Mouse (Mus musculus) midbrain, postnatal 0 days (tissue): Measurements from ENCODE around the gene Rpl41. TPM values are rescaled to one million over a fixed set of nuclear protein-coding genes. Genes with fewer than 3 reads are reported as not detected.
A peak's percentile ranks its signal among the peaks of the same experiment; 100 is the strongest.

ENCODE experiments used
- ATAC-seq: fragments of 200-750 bp; cut with Nextera tagmentation; 2 replicates; pipeline ENCODE4 v1.8.0; 2017; ENCODE audit warnings: moderate number of reproducible peaks, mild to moderate bottlenecking, moderate TSS enrichment, moderate library complexity; ENCODE audit not compliant: low FRiP score
- DNase-seq: peaks from one replicate; pipeline ENCODE4 v3.0.0-alpha.2; 2015; ENCODE audit warnings: low spot score
- H3K27ac ChIP-seq: fragments of 300-500 bp; sonication (generic); 2 replicates; pipeline ENCODE4 v1.5.1; 2014; ENCODE audit warnings: low read depth, mild to moderate bottlenecking, low read length, mixed read lengths
- H3K27me3 ChIP-seq: fragments of 300-500 bp; sonication (generic); 2 replicates; pipeline ENCODE4 v1.6.1; 2014; ENCODE audit warnings: low read length, control low read depth, mixed read lengths; ENCODE audit not compliant: insufficient read depth
- H3K36me3 ChIP-seq: fragments of 300-500 bp; sonication (generic); 2 replicates; pipeline ENCODE4 v1.6.1; 2014; ENCODE audit warnings: low read length, control low read depth, mixed read lengths; ENCODE audit not compliant: insufficient read depth
- H3K4me1 ChIP-seq: fragments of 300-500 bp; sonication (generic); 2 replicates; pipeline ENCODE4 v1.6.1; 2014; ENCODE audit warnings: mild to moderate bottlenecking, control low read depth, antibody characterized with exemption, low read length, mixed read lengths; ENCODE audit not compliant: insufficient read depth
- H3K4me2 ChIP-seq: fragments of 300-500 bp; sonication (generic); 2 replicates; pipeline ENCODE4 v1.6.1; 2014; ENCODE audit warnings: low read depth, mild to moderate bottlenecking, low read length, mixed read lengths; ENCODE audit not compliant: poor library complexity, severe bottlenecking
- H3K4me3 ChIP-seq: fragments of 300-500 bp; sonication (generic); 2 replicates; pipeline ENCODE4 v1.5.1; 2014; ENCODE audit warnings: low read depth, mild to moderate bottlenecking, low read length, moderate library complexity
- H3K9ac ChIP-seq: fragments of 300-500 bp; sonication (generic); replicated peaks from 2 replicates; pipeline ENCODE4 v1.6.1; 2014; ENCODE audit warnings: mild to moderate bottlenecking, low read length, moderate library complexity, mixed read lengths; ENCODE audit not compliant: poor library complexity, severe bottlenecking
- H3K9me3 ChIP-seq: fragments of 300-500 bp; sonication (generic); 2 replicates; pipeline ENCODE4 v1.6.1; 2016; ENCODE audit warnings: low read length, control low read depth
- CTCF ChIP-seq: IDR thresholded peaks from 2 replicates; pipeline ENCODE4 v1.5.1; 2016; ENCODE audit warnings: antibody characterized with exemption, mild to moderate bottlenecking
- WGBS: fragments of 180-500 bp; shearing (Covaris S2); extraction: QIAGEN DNeasy Blood & Tissue Kit; methylation state at CpG from one replicate; pipeline ENCODE4 v1.1.7; 2014; 5-methylcytosine and 5-hydroxymethylcytosine counted together
- microRNA-seq: library from miRNA; unstranded; fragments of <30 nt; microRNA quantifications from one replicate; pipeline ENCODE4, GENCODE M21; 2016; ENCODE audit warnings: borderline number of aligned reads
- polyA plus RNA-seq: library from polyadenylated mRNA; unstranded; fragments of >200 nt; fragmentation: Nextera tagmentation; extraction: Ambion mirVana; gene quantifications from 2 replicates; pipeline ENCODE4 v1.2.1, GENCODE M21; 2015
- total RNA-seq: library from RNA; depleted of rRNA; stranded (reverse); fragments of >200 nt; gene quantifications from 2 replicates; pipeline ENCODE4 v1.2.3, GENCODE M21; 2014; rRNA removed

Rpl41 gene
- total and polyA plus RNA-seq, 2 experiments from 2014 or later: 807 to 2,464 TPM

GRCm38 (mm10) chr10:128504012-128504411 is 45.1 kb downstream of the Rpl41 start:
- H3K4me1 ChIP-seq: no peaks in the 10 kb centered on the region
- ATAC-seq (no peak), DNase-seq (no peak)
- no peak for TF ChIP-seq CTCF
- no peak overlapping the region for H3K4me2 ChIP-seq
- H3K4me3 ChIP-seq: no peak overlapping the region
- no peaks in the 10 kb centered on the region for H3K27me3 ChIP-seq
- 93% methylated on average over 3 of the region's 3 CpGs for WGBS
- H3K9me3 ChIP-seq: no peaks in the 10 kb centered on the region
- no peak overlapping the region for H3K27ac ChIP-seq
- peaks cover 6% of the 10 kb centered on the region; the same call in 1 of the 2 replicates for H3K36me3 ChIP-seq
- H3K9ac ChIP-seq: no peak overlapping the region

GRCm38 (mm10) chr10:128503532-128503931 is 45.6 kb downstream of the Rpl41 start:
- DNase-seq (no peak), ATAC-seq (no peak)
- Histone ChIP-seq H3K27me3 (no peaks in the 10 kb centered on the region), H3K27ac (no peak overlapping the region), H3K4me1 (no peaks in the 10 kb centered on the region), H3K36me3 (peaks cover 6% of the 10 kb centered on the region; the same call in 1 of the 2 replicates), H3K9me3 (no peaks in the 10 kb centered on the region), H3K4me3 (no peak overlapping the region), H3K9ac (no peak overlapping the region), H3K4me2 (no peak overlapping the region)
- no peak for TF ChIP-seq CTCF
- 76% methylated on average over 8 of the region's 8 CpGs for WGBS

GRCm38 (mm10) chr10:128502341-128502740 is 46.8 kb downstream of the Rpl41 start:
- no peak overlapping the region for H3K27ac ChIP-seq
- no peak overlapping the region for H3K4me3 ChIP-seq
- H3K9me3 ChIP-seq: no peaks in the 10 kb centered on the region
- no peaks in the 10 kb centered on the region for H3K27me3 ChIP-seq
- TF ChIP-seq CTCF: no peak
- no peak for DNase-seq
- peaks cover 7% of the 10 kb centered on the region; the same call in 1 of the 2 replicates for H3K4me1 ChIP-seq
- no peak overlapping the region for H3K4me2 ChIP-seq
- ATAC-seq: no peak
- H3K9ac ChIP-seq: no peak overlapping the region
- WGBS: 86% methylated on average over 5 of the region's 5 CpGs
- peaks cover 4% of the 10 kb centered on the region; the same call in 1 of the 2 replicates for H3K36me3 ChIP-seq

GRCm38 (mm10) chr10:128499116-128499671 is 49.9 kb downstream of the Rpl41 start:
- DNase-seq (peak; percentile 42), ATAC-seq (no peak)
- WGBS: 2% methylated on average over 21 of the region's 21 CpGs

GRCm38 (mm10) chr10:128498590-128498989 is 50.5 kb downstream of the Rpl41 start, which contains the start of gene Myl6b:
TSS of gene Myl6b (minus strand) at chr10:128498685.
- ATAC-seq (peak; percentile 76), DNase-seq (peak; percentile 97)
- Histone ChIP-seq H3K9me3 (no peaks in the 10 kb centered on the region), H3K4me3 (peak within 1 kb of the TSS; percentile 66), H3K27me3 (no peaks in the 10 kb centered on the region), H3K4me2 (peak within 1 kb of the TSS; percentile 82), H3K4me1 (peaks cover 15% of the 10 kb centered on the region; the same call in 1 of the 2 replicates), H3K36me3 (peaks cover 4% of the 10 kb centered on the region; the same call in 1 of the 2 replicates), H3K27ac (peak within 1 kb of the TSS; percentile 78), H3K9ac (peak within 1 kb of the TSS; percentile 34)
- no peak for TF ChIP-seq CTCF
- WGBS: under 1% methylated on average over 24 of the region's 27 CpGs

More at GRCm38 (mm10) chr10:128499116-128499671, 49.9 kb downstream of the Rpl41 start:
- peak overlapping the region; percentile 66 for H3K4me3 ChIP-seq
- H3K36me3 ChIP-seq: peaks cover 4% of the 10 kb centered on the region; the same call in 1 of the 2 replicates
- H3K9ac ChIP-seq: peak overlapping the region; percentile 34
- H3K9me3 ChIP-seq: no peaks in the 10 kb centered on the region
- peak; percentile 9; the same call in 1 of the 2 replicates for TF ChIP-seq CTCF
- peaks cover 15% of the 10 kb centered on the region; the same call in 1 of the 2 replicates for H3K4me1 ChIP-seq
- peak overlapping the region; percentile 78 for H3K27ac ChIP-seq
- peak overlapping the region; percentile 82 for H3K4me2 ChIP-seq
- H3K27me3 ChIP-seq: no peaks in the 10 kb centered on the region

Small RNA genes lying within 50 kb of the gene (microRNA-seq; reads per million reads assigned to microRNA genes)
- gene Gm47275 (not detected), gene Mir6916 (not detected), gene Mir6917 (not detected)

Other genes with a start within 250 kb of the Rpl41 start
- 18.3 and 19.0 TPM in 2 replicates for gene Pan2, start 246.0 kb downstream of the Rpl41 start, total RNA-seq
- 12.5 and 13.4 TPM in 2 replicates for gene Pan2, start 246.0 kb downstream of the Rpl41 start, polyA plus RNA-seq
- 40.3 and 49.4 TPM in 2 replicates for gene Cnpy2, start 226.8 kb downstream of the Rpl41 start, total RNA-seq
- gene Cnpy2, start 226.8 kb downstream of the Rpl41 start, polyA plus RNA-seq: 164 and 176 TPM in 2 replicates
- gene Cs, start 211.6 kb downstream of the Rpl41 start, total RNA-seq: 279 and 309 TPM in 2 replicates
- gene Cs, start 211.6 kb downstream of the Rpl41 start, polyA plus RNA-seq: 255 and 271 TPM in 2 replicates
- 42.8 and 53.2 TPM in 2 replicates for gene Coq10a, start 180.3 kb downstream of the Rpl41 start, total RNA-seq
- gene Coq10a, start 180.3 kb downstream of the Rpl41 start, polyA plus RNA-seq: 51.7 and 56.4 TPM in 2 replicates
- gene Ankrd52, start 172.2 kb downstream of the Rpl41 start, total RNA-seq: 43.6 and 49.1 TPM in 2 replicates
- gene Ankrd52, start 172.2 kb downstream of the Rpl41 start, polyA plus RNA-seq: 7.8 and 9.9 TPM in 2 replicates
- 0.16 and 0.61 TPM in 2 replicates for gene Slc39a5, start 148.1 kb downstream of the Rpl41 start, total RNA-seq
- gene Slc39a5, start 148.1 kb downstream of the Rpl41 start, polyA plus RNA-seq: 0.16 and 0.27 TPM in 2 replicates
- gene Nabp2, start 137.8 kb downstream of the Rpl41 start, total RNA-seq: 63.1 and 82.0 TPM in 2 replicates
- 145 and 157 TPM in 2 replicates for gene Nabp2, start 137.8 kb downstream of the Rpl41 start, polyA plus RNA-seq
- gene Rnf41, start 137.6 kb downstream of the Rpl41 start, total RNA-seq: 94.3 and 103 TPM in 2 replicates
- gene Rnf41, start 137.6 kb downstream of the Rpl41 start, polyA plus RNA-seq: 91.6 and 93.8 TPM in 2 replicates
- gene Smarcc2, start 90.1 kb downstream of the Rpl41 start, total RNA-seq: 216 and 233 TPM in 2 replicates
- gene Smarcc2, start 90.1 kb downstream of the Rpl41 start, polyA plus RNA-seq: 129 and 143 TPM in 2 replicates
- 648 and 715 TPM in 2 replicates for gene Myl6, start 55.2 kb downstream of the Rpl41 start, total RNA-seq
- 946 and 1,057 TPM in 2 replicates for gene Myl6, start 55.2 kb downstream of the Rpl41 start, polyA plus RNA-seq
- 24.6 and 28.6 TPM in 2 replicates for gene Myl6b, start 50.6 kb downstream of the Rpl41 start, total RNA-seq
- gene Myl6b, start 50.6 kb downstream of the Rpl41 start, polyA plus RNA-seq: 4.9 and 5.4 TPM in 2 replicates
- 16.2 and 16.6 TPM in 2 replicates for gene Esyt1, start 23.4 kb downstream of the Rpl41 start, total RNA-seq
- gene Esyt1, start 23.4 kb downstream of the Rpl41 start, polyA plus RNA-seq: 7.3 and 7.4 TPM in 2 replicates
- gene Zc3h10, start 1.5 kb downstream of the Rpl41 start, total RNA-seq: 20.6 and 30.3 TPM in 2 replicates
- 12.0 and 12.5 TPM in 2 replicates for gene Zc3h10, start 1.5 kb downstream of the Rpl41 start, polyA plus RNA-seq
- gene Pa2g4, start 16.7 kb upstream of the Rpl41 start, total RNA-seq: 78.0 and 82.4 TPM in 2 replicates
- 107 and 110 TPM in 2 replicates for gene Pa2g4, start 16.7 kb upstream of the Rpl41 start, polyA plus RNA-seq
- gene Erbb3, start 40.3 kb upstream of the Rpl41 start, total RNA-seq: 1.1 and 1.2 TPM in 2 replicates
- gene Erbb3, start 40.3 kb upstream of the Rpl41 start, polyA plus RNA-seq: 0.21 and 0.33 TPM in 2 replicates
- gene Rps26, start 77.4 kb upstream of the Rpl41 start, total RNA-seq: 1,580 and 1,646 TPM in 2 replicates
- gene Rps26, start 77.4 kb upstream of the Rpl41 start, polyA plus RNA-seq: 382 and 398 TPM in 2 replicates
- 21.9 and 26.2 TPM in 2 replicates for gene Ikzf4, start 96.7 kb upstream of the Rpl41 start, total RNA-seq
- 16.8 and 17.9 TPM in 2 replicates for gene Ikzf4, start 96.7 kb upstream of the Rpl41 start, polyA plus RNA-seq
- gene Suox, start 124.8 kb upstream of the Rpl41 start, total RNA-seq: 11.5 and 15.7 TPM in 2 replicates
- gene Suox, start 124.8 kb upstream of the Rpl41 start, polyA plus RNA-seq: 8.9 and 11.8 TPM in 2 replicates
- 129 and 131 TPM in 2 replicates for gene Rab5b, start 147.0 kb upstream of the Rpl41 start, total RNA-seq
- 112 and 115 TPM in 2 replicates for gene Rab5b, start 147.0 kb upstream of the Rpl41 start, polyA plus RNA-seq
- 0.76 and 3.4 TPM in 2 replicates for gene Pmel, start 154.9 kb upstream of the Rpl41 start, total RNA-seq
- 1.0 and 1.1 TPM in 2 replicates for gene Pmel, start 154.9 kb upstream of the Rpl41 start, polyA plus RNA-seq
- 7.8 and 11.1 TPM in 2 replicates for gene Cdk2, start 155.7 kb upstream of the Rpl41 start, total RNA-seq
- 8.7 and 10.7 TPM in 2 replicates for gene Cdk2, start 155.7 kb upstream of the Rpl41 start, polyA plus RNA-seq
- 4.5 and 7.5 TPM in 2 replicates for gene Dgka, start 195.6 kb upstream of the Rpl41 start, total RNA-seq
- 4.9 and 5.1 TPM in 2 replicates for gene Dgka, start 195.6 kb upstream of the Rpl41 start, polyA plus RNA-seq
- 54.9 and 60.1 TPM in 2 replicates for gene Pym1, start 198.6 kb upstream of the Rpl41 start, total RNA-seq
- 48.0 and 52.2 TPM in 2 replicates for gene Pym1, start 198.6 kb upstream of the Rpl41 start, polyA plus RNA-seq
- gene Mmp19, start 241.6 kb upstream of the Rpl41 start, total RNA-seq: 1.3 and 1.8 TPM in 2 replicates
- gene Mmp19, start 241.6 kb upstream of the Rpl41 start, polyA plus RNA-seq: 0.29 and 0.54 TPM in 2 replicates